Mouse (Mus musculus): Measurements from ENCODE around the gene Rpl22. TPM values are rescaled to one million over a fixed set of nuclear protein-coding genes. Genes with fewer than 3 reads are reported as not detected.

Gene Rpl22
- polyA plus RNA-seq, 1 experiment, result 29.3 TPM

DNA sequence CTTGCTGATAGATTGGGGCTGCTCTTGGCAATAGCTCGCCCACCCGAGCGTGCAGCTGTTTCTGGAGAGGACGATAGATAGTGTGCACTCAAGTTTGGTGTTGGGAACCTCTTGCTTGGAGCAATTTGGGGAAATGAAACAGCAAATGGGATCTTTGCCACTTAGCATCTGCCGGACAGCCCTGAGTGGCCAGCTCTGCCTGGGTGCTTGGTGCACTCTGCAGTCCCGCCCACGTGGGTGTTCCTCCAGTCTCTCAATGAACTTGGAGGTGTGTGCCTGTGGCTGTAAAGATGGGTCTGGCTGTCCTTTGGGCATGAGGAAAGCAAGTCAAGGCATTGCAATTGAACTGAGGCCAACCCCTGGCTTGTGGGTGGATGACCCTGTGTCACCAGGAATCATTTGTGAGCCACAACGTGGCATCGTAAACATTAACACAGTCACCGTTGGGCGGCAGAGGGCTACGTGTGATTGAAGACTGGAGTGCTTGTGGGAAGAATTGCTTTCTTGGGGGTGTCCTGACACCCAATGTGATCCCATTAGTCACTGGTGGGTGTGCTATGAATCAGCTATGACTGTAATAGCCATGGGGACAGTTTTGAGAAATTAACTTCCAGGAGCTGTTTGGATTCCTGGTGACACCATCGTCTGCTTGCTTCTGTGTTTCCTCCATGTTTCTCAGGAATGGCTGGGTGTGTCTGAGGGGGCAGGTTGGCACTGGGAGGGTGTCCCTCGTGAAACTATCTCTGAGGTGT lies 28.5 kb downstream of the Rpl22 start:
- H3K36me3 ChIP-seq (ENCODE audit: control insufficient read depth, insufficient read depth, low read length), result no peaks in the 10 kb centered on the region
- TF ChIP-seq CTCF (IDR thresholded peaks at IDR 0.05; ENCODE audit: extremely low read depth, insufficient read depth, insufficient read length, insufficient replicate concordance), result no peak
- no peak for TF ChIP-seq POLR2A (IDR thresholded peaks at IDR 0.05; ENCODE audit: low read depth, low read length)
- H3K27ac ChIP-seq (ENCODE audit: insufficient read depth, low read length), result no peak overlapping the region
- WGBS, result 71% methylated on average over 14 of the region's 14 CpGs
- H3K27me3 ChIP-seq (ENCODE audit: control insufficient read depth, insufficient read depth, low read length), result 0 out of 2 replicates have a peak, but pooled peaks cover 4% of the 10 kb centered on the region
- no peak overlapping the region for H3K4me3 ChIP-seq (ENCODE audit: extremely low read depth, insufficient read depth, insufficient read length)
- DNase-seq (ENCODE audit: low read depth in 1 of 2, low spot score in 2 of 2), result no peak
- H3K4me1 ChIP-seq (ENCODE audit: control insufficient read depth, insufficient read depth, insufficient read length), result peaks cover 2% of the 10 kb centered on the region; the same call in 1 of the 2 replicates

DNA sequence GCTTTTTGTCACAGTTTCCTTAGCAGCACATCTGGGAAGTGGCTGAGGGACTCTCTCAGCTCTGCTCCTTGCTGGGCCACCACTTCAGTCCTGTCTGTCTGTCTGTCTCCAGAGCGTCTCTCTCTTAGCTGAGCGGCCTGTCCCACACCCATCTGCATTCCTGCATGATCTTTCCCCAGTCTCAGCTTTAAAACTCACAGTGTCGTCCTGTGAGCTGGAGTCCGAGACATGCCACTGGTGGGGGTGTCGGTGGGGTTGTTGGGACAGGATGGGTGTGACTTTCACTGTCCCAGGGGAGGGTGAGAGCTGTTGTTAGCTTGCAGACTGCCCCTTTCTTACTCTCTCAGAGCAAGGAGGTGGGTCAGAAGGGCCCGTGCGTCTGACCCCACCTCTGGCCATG lies 30.1 kb downstream of the Rpl22 start:
- Histone ChIP-seq H3K4me3 (ENCODE audit: extremely low read depth, insufficient read depth, insufficient read length) (no peak overlapping the region), H3K36me3 (ENCODE audit: control insufficient read depth, insufficient read depth, low read length) (no peaks in the 10 kb centered on the region), H3K27ac (ENCODE audit: insufficient read depth, low read length) (no peak overlapping the region), H3K4me1 (ENCODE audit: control insufficient read depth, insufficient read depth, insufficient read length) (peaks cover under 1% of the 10 kb centered on the region; the same call in 1 of the 2 replicates), H3K27me3 (ENCODE audit: control insufficient read depth, insufficient read depth, low read length) (no peaks in the 10 kb centered on the region)
- no peak for DNase-seq (ENCODE audit: low read depth in 1 of 2, low spot score in 2 of 2)
- WGBS, result 88% methylated on average over 7 of the region's 7 CpGs
- no peak for TF ChIP-seq CTCF (IDR thresholded peaks at IDR 0.05; ENCODE audit: extremely low read depth, insufficient read depth, insufficient read length, insufficient replicate concordance)
- no peak for TF ChIP-seq POLR2A (IDR thresholded peaks at IDR 0.05; ENCODE audit: low read depth, low read length)

DNA sequence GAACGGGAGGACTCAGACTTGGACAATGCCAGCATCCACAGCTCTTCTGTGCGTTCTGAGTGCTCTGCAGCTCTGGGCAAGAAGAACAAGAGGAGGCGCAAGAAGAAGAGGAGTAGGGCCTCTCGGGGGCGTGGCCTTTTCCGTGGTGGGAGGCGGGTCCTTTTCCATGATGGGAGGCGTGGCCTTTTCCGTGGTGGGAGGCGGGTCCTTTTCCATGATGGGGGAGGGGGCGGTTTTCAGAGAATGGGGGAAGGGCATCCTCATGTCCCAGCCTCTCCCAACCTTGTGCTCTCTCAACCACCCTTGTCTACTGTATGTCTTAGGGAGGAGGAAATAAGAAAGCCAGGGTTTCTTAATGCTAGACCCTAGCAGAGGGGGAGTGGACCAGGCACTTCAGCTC lies 34.2 kb downstream of the Rpl22 start:
- Histone ChIP-seq H3K36me3 (ENCODE audit: control insufficient read depth, insufficient read depth, low read length) (no peaks in the 10 kb centered on the region), H3K4me3 (ENCODE audit: extremely low read depth, insufficient read depth, insufficient read length) (no peak overlapping the region), H3K27ac (ENCODE audit: insufficient read depth, low read length) (no peak overlapping the region), H3K4me1 (ENCODE audit: control insufficient read depth, insufficient read depth, insufficient read length) (0 out of 2 replicates have a peak, but pooled peaks cover 2% of the 10 kb centered on the region), H3K27me3 (ENCODE audit: control insufficient read depth, insufficient read depth, low read length) (no peaks in the 10 kb centered on the region)
- DNase-seq (ENCODE audit: low read depth in 1 of 2, low spot score in 2 of 2), result no peak
- TF ChIP-seq POLR2A (IDR thresholded peaks at IDR 0.05; ENCODE audit: low read depth, low read length) (no peak), CTCF (IDR thresholded peaks at IDR 0.05; ENCODE audit: extremely low read depth, insufficient read depth, insufficient read length, insufficient replicate concordance) (no peak)
- WGBS, result 37% methylated on average over 11 of the region's 11 CpGs

DNA sequence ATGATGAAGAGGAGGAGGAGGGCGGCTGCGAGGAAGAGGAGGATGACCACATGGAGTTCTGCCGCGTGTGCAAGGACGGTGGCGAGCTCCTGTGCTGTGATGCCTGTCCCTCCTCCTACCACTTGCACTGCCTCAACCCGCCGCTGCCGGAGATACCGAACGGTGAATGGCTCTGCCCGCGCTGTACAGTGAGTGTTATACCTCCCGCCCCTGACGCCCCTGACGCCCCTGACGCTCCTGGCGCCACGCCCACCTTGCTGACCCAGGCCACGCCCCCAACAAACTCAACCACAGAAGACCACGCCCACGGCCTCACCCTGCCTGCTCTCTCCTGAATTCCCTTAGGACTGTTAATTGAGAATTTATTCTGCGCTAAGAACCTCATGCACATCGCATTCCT lies 35.3 kb downstream of the Rpl22 start:
- DNase-seq (ENCODE audit: low read depth in 1 of 2, low spot score in 2 of 2), result no peak
- no peak overlapping the region for H3K4me3 ChIP-seq (ENCODE audit: extremely low read depth, insufficient read depth, insufficient read length)
- H3K36me3 ChIP-seq (ENCODE audit: control insufficient read depth, insufficient read depth, low read length), result no peaks in the 10 kb centered on the region
- no peak overlapping the region for H3K27ac ChIP-seq (ENCODE audit: insufficient read depth, low read length)
- 8% methylated on average over 23 of the region's 24 CpGs for WGBS
- H3K27me3 ChIP-seq (ENCODE audit: control insufficient read depth, insufficient read depth, low read length), result no peaks in the 10 kb centered on the region
- TF ChIP-seq POLR2A (IDR thresholded peaks at IDR 0.05; ENCODE audit: low read depth, low read length), result no peak
- TF ChIP-seq CTCF (IDR thresholded peaks at IDR 0.05; ENCODE audit: extremely low read depth, insufficient read depth, insufficient read length, insufficient replicate concordance), result no peak
- H3K4me1 ChIP-seq (ENCODE audit: control insufficient read depth, insufficient read depth, insufficient read length), result 0 out of 2 replicates have a peak, but pooled peaks cover 2% of the 10 kb centered on the region

DNA sequence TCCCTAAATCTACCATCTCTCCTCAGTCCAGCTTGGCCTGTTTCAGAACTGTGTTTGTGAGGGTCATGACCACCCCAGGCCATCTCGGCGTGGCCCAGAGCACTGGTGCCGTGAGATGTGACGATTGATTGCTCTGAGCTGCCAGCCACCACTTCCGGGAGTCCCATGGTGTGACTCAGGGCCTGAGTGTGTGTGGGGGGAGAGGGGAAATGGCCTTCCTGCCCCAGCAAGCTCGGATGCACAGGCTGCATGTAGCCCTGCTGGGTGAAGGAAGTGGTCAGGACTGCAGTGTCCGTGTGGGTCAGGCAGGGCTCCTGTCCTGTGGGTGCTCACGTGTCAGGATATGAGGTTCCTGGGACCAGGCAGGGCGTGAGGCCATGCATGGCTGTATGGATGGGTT lies 36.6 kb downstream of the Rpl22 start:
- 8% methylated on average over 9 of the region's 9 CpGs for WGBS
- no peaks in the 10 kb centered on the region for H3K27me3 ChIP-seq (ENCODE audit: control insufficient read depth, insufficient read depth, low read length)
- no peak for DNase-seq (ENCODE audit: low read depth in 1 of 2, low spot score in 2 of 2)
- no peak for TF ChIP-seq POLR2A (IDR thresholded peaks at IDR 0.05; ENCODE audit: low read depth, low read length)
- TF ChIP-seq CTCF (IDR thresholded peaks at IDR 0.05; ENCODE audit: extremely low read depth, insufficient read depth, insufficient read length, insufficient replicate concordance), result no peak
- H3K4me1 ChIP-seq (ENCODE audit: control insufficient read depth, insufficient read depth, insufficient read length), result 0 out of 2 replicates have a peak, but pooled peaks cover 2% of the 10 kb centered on the region
- H3K4me3 ChIP-seq (ENCODE audit: extremely low read depth, insufficient read depth, insufficient read length), result no peak overlapping the region
- H3K36me3 ChIP-seq (ENCODE audit: control insufficient read depth, insufficient read depth, low read length), result no peaks in the 10 kb centered on the region
- H3K27ac ChIP-seq (ENCODE audit: insufficient read depth, low read length), result no peak overlapping the region

DNA sequence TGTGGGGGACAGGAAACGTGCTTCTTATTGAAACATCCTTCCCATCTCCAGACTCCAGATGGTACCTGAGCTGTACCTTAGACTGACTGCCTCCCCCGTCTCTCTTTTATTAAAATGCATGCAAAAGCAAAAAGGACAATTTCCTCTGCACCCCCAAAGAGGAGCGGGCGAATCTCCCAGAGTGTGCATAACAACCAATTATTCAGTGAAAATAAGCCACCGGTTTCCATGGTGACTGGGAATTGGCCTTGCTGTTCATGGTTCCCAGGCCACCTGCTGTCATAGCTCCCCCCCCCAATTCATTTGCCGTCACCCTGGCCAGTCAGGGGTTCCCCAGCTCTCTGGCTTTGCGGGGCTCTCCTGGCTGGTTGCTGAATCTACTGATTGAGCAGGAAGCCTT lies 39.7 kb downstream of the Rpl22 start:
- Histone ChIP-seq H3K36me3 (ENCODE audit: control insufficient read depth, insufficient read depth, low read length) (no peaks in the 10 kb centered on the region), H3K4me1 (ENCODE audit: control insufficient read depth, insufficient read depth, insufficient read length) (0 out of 2 replicates have a peak, but pooled peaks cover 2% of the 10 kb centered on the region), H3K4me3 (ENCODE audit: extremely low read depth, insufficient read depth, insufficient read length) (no peak overlapping the region), H3K27ac (ENCODE audit: insufficient read depth, low read length) (no peak overlapping the region), H3K27me3 (ENCODE audit: control insufficient read depth, insufficient read depth, low read length) (no peaks in the 10 kb centered on the region)
- no peak for TF ChIP-seq CTCF (IDR thresholded peaks at IDR 0.05; ENCODE audit: extremely low read depth, insufficient read depth, insufficient read length, insufficient replicate concordance)
- no peak for TF ChIP-seq POLR2A (IDR thresholded peaks at IDR 0.05; ENCODE audit: low read depth, low read length)
- DNase-seq (ENCODE audit: low read depth in 1 of 2, low spot score in 2 of 2), result no peak
- WGBS, result 85% methylated on average over 7 of the region's 7 CpGs

All from spleen, adult 2 months (tissue).